7 mouse cellular contexts compared by ENCODE assay signal in genomic region chr6:8209047-8209865, GRCm38 (mm10). TPM values are rescaled to one million over a fixed set of nuclear protein-coding genes. Genes with fewer than 3 reads are reported as not detected.
DNase-seq lines count a peak whose midpoint lies in the region; ATAC-seq lines count a peak whose summit lies in the region.

Mios (plus strand) TSS chr6:8209222.

- peaks cover 12% of the 10 kb centered on the region for H3K4me1 ChIP-seq in limb, embryonic 10.5 days
- H3K4me1 ChIP-seq in midbrain, embryonic 13.5 days (replicated peaks): peaks cover 12% of the 10 kb centered on the region

- ATAC-seq in granulocyte monocyte progenitor cell, adult 5-6 weeks (replicated peaks; ENCODE audit: poor library complexity, severe bottlenecking): peak; percentile 95
- ATAC-seq in midbrain, embryonic 13.5 days: peak; percentile 99

- no peaks in the 10 kb centered on the region for H3K9me3 ChIP-seq in limb, embryonic 10.5 days (replicated peaks)
- no peaks in the 10 kb centered on the region for H3K9me3 ChIP-seq in midbrain, embryonic 13.5 days

- H3K27me3 ChIP-seq in limb, embryonic 10.5 days (ENCODE audit: low read depth, poor library complexity, severe bottlenecking): no peaks in the 10 kb centered on the region
- H3K27me3 ChIP-seq in midbrain, embryonic 13.5 days: no peaks in the 10 kb centered on the region

- H3K4me2 ChIP-seq in midbrain, embryonic 13.5 days (replicated peaks): peak within 1 kb of the TSS; percentile 60

- under 1% methylated on average over 90 of the region's 90 CpGs for WGBS in limb, embryonic 10.5 days
- under 1% methylated on average over 87 of the region's 90 CpGs for WGBS in midbrain, embryonic 13.5 days

- peaks cover 20% of the 10 kb centered on the region for H3K36me3 ChIP-seq in limb, embryonic 10.5 days
- no peaks in the 10 kb centered on the region for H3K36me3 ChIP-seq in midbrain, embryonic 13.5 days

- H3K4me3 ChIP-seq in limb, embryonic 10.5 days: peak within 1 kb of the TSS; percentile 86
- peak within 1 kb of the TSS; percentile 78 for H3K4me3 ChIP-seq in midbrain, embryonic 13.5 days (replicated peaks)

- peak within 1 kb of the TSS; percentile 98 for H3K27ac ChIP-seq in limb, embryonic 10.5 days
- H3K27ac ChIP-seq in midbrain, embryonic 13.5 days: peak within 1 kb of the TSS; percentile 93

- peak; percentile 80 for DNase-seq in adrenal gland, adult 8-10 months
- peak; percentile 97 for DNase-seq in embryo, embryonic 9.5 days (ENCODE audit: extremely low spot score)
- DNase-seq in kidney, adult 11 months: peak; percentile 87
- peak; percentile 94 for DNase-seq in limb, embryonic 10.5 days (ENCODE audit: low spot score)
- peak; percentile 78 for DNase-seq in spleen, adult 12 weeks (ENCODE audit: low spot score)

- H3K9ac ChIP-seq in midbrain, embryonic 13.5 days (replicated peaks): peak within 1 kb of the TSS; percentile 84

RNA-seq across cellular contexts. Expression of gene Mios, which starts in this region (rescaled TPM):
- total RNA-seq in adrenal gland, adult 8-10 months (2022): 10 to 100 TPM; 17.4 to 21.3 (median 19.3) TPM
- 20.5 and 24.8 TPM in 2 replicates for total RNA-seq in granulocyte monocyte progenitor cell, adult 5-6 weeks (2014; fragmentation: Nextera tagmentation)
- 31.3 and 37.4 TPM in 2 replicates for total RNA-seq in granulocyte monocyte progenitor cell, adult 5-6 weeks (2017)
- 24.1 and 31.3 TPM in 2 replicates for polyA plus RNA-seq in limb, embryonic 10.5 days (2016; fragmentation: Nextera tagmentation; extraction: Ambion mirVana)
- polyA plus RNA-seq in midbrain, embryonic 13.5 days (2015; fragmentation: Nextera tagmentation; extraction: Ambion mirVana): 23.8 and 27.3 TPM in 2 replicates

Comparison
In these comparisons a context has a peak if more than half of its experiments do, and no peak if none do; other contexts are left out.
1. Peak in every context shown above with its lines: DNase-seq, ATAC-seq, H3K4me3 ChIP-seq and H3K27ac ChIP-seq.